Mouse (Mus musculus): Measurements from ENCODE around the gene Rab3a. TPM values are rescaled to one million over a fixed set of nuclear protein-coding genes. Genes with fewer than 3 reads are reported as not detected.

The Rab3a gene
- polyA plus RNA-seq, 1 experiment from 2014 or later = 18.6 TPM

DNA sequence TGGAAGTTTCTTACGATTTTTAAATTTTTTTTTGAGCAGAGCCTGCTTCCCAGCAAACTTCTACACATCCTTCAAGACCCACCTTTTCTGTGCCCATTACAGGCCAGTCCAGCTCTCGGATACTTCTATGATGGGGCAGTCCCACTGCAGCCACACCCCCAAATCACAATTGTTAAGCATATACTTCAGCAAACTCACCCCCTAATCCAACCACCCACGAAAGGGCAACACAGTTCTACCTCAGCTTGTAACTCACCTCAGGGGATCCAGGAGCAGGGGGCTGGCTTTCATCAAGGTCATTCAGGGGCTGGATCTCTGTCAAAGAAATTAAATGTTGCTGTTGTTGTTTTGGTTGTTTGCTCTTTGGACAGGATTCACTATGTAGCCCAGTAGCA, 32.6 kb downstream of the Rab3a start:
- H3K4me2 ChIP-seq = peak overlapping the region; percentile 41
- no peak overlapping the region for H3K9ac ChIP-seq
- no peaks in the 10 kb centered on the region for H3K27me3 ChIP-seq
- peaks cover 44% of the 10 kb centered on the region for H3K4me1 ChIP-seq
- no peak for ATAC-seq (replicated peaks; ENCODE audit: low FRiP score)
- 86% methylated on average over 3 of the region's 3 CpGs for WGBS
- H3K9me3 ChIP-seq (replicated peaks) = no peaks in the 10 kb centered on the region
- H3K4me3 ChIP-seq (replicated peaks) = no peak overlapping the region
- peaks cover 72% of the 10 kb centered on the region for H3K36me3 ChIP-seq
- H3K27ac ChIP-seq = no peak overlapping the region

DNA sequence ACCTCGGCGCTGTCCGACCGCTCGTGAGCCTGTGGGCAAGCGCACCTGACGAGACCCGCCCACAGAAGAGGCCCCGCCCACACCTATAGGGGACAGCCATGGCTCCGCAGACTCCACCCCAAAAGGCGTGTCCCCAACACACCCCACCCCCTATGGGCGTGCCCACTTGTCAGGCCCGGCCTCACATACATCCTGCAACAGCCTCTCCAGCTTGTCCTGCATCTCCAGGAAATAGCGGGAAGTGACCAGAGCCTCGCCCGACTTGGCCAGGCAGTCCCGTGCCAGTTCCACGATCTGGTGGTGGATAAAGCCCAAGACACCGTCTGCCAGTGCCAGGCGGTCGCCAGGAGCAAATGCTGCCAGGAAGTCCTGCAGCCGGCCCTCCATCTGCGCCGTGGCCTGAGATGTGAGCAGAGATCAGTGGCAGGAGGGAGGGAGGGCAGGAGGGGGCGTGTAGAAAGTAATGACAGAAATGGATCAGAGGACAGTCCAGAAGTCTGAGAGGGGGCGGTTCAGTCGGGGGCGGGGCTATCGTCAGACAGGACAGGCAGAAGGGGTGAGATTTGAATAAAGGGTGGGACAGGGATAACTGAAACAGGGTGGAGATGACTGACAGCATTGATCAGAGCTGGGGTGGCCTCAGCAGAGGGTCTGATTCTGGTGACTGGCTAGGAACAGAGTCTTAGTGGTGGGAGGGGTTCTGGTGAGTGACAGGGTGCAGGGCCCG, 33.6 kb downstream of the Rab3a start:
- Histone ChIP-seq H3K9ac (peak overlapping the region; percentile 12; the same call in 1 of the 2 replicates), H3K4me2 (peak overlapping the region; percentile 41), H3K36me3 (peaks cover 63% of the 10 kb centered on the region), H3K4me1 (peaks cover 52% of the 10 kb centered on the region), H3K27ac (no peak overlapping the region), H3K4me3 (replicated peaks) (peak overlapping the region; percentile 30), H3K27me3 (no peaks in the 10 kb centered on the region), H3K9me3 (replicated peaks) (no peaks in the 10 kb centered on the region)
- ATAC-seq (replicated peaks; ENCODE audit: low FRiP score) = 0 out of 2 replicates have a peak, but pooled peaks have one; percentile 7
- 30% methylated on average over 30 of the region's 30 CpGs for WGBS

DNA sequence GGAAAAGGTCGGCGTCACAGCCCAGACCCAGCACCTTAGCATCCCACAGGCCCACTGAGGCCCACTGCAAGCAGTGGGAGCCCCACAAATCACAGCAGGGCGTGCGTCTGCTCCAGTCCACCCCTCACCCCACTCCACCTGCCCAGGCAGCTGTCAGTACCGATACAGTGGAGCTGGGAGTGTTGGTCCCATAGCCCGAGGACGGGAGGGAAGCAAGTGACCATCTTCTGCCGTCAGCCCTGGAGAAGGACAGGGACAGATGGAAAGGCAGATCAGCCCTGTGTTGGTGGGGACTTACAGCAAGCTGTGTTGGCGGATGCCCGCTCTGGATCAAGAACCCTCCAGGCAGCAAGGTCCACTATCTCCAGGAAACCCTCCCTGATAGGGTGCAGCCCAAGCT, 34.6 kb downstream of the Rab3a start:
- peaks cover 57% of the 10 kb centered on the region for H3K4me1 ChIP-seq
- H3K9ac ChIP-seq = no peak overlapping the region
- no peak overlapping the region for H3K4me2 ChIP-seq
- peaks cover 54% of the 10 kb centered on the region for H3K36me3 ChIP-seq
- 72% methylated on average over 10 of the region's 10 CpGs for WGBS
- no peaks in the 10 kb centered on the region for H3K9me3 ChIP-seq (replicated peaks)
- ATAC-seq (replicated peaks; ENCODE audit: low FRiP score) = no peak
- H3K27ac ChIP-seq = no peak overlapping the region
- no peaks in the 10 kb centered on the region for H3K27me3 ChIP-seq
- H3K4me3 ChIP-seq (replicated peaks) = no peak overlapping the region

DNA sequence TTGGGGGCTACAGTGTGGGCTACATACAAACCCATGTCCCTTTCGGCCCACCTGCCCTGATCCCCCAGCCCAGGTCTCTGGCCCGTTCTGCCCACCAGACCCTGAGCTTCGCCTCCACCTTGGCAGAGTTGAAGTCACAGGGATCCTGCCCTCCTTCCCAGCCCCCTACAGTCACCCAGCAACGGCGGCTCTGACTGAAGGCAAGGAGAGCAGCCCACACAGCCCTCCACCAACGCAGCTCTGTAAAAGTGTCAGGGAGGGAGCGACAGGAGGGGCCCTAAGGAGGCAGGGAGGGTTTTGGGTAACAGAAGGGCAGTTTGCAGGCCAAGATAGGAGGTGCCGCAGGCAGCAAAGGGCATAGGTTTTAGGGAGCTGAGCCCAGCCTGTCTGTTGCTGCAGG, 36.4 kb downstream of the Rab3a start:
- Histone ChIP-seq H3K4me1 (peaks cover 57% of the 10 kb centered on the region), H3K9ac (peak overlapping the region; percentile 87), H3K4me3 (replicated peaks) (peak overlapping the region; percentile 73), H3K27me3 (0 out of 2 replicates have a peak, but pooled peaks cover 5% of the 10 kb centered on the region), H3K9me3 (replicated peaks) (no peaks in the 10 kb centered on the region), H3K4me2 (peak overlapping the region; percentile 88), H3K27ac (peak overlapping the region; percentile 92), H3K36me3 (peaks cover 36% of the 10 kb centered on the region)
- ATAC-seq (replicated peaks; ENCODE audit: low FRiP score) = no peak
- WGBS = 28% methylated on average over 8 of the region's 8 CpGs

DNA sequence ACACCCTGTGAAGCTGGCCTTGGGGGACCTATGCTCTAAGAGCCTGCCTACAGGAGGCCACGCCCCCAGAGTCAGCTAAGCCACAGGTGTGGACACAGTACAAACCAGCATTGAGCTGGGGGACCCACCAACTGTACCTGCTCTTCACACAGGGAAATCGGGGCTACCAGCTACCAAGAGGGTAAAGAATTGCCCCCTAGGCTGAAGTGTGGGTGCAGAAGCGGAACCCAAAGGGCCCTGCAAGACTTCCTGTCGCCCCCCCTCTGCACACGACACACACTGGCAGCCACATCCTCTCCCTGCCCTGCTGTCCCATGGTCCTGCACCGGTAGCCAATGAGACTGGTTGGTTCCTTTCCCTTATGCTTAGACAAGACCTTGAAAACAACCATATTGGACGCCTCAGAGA, 36.8 kb downstream of the Rab3a start:
- 0 out of 2 replicates have a peak, but pooled peaks cover 10% of the 10 kb centered on the region for H3K27me3 ChIP-seq
- 47% methylated on average over 7 of the region's 7 CpGs for WGBS
- peaks cover 31% of the 10 kb centered on the region for H3K36me3 ChIP-seq
- no peaks in the 10 kb centered on the region for H3K9me3 ChIP-seq (replicated peaks)
- peaks cover 60% of the 10 kb centered on the region for H3K4me1 ChIP-seq
- peak overlapping the region; percentile 88 for H3K4me2 ChIP-seq
- H3K9ac ChIP-seq = peak overlapping the region; percentile 87
- peak overlapping the region; percentile 92 for H3K27ac ChIP-seq
- H3K4me3 ChIP-seq (replicated peaks) = peak overlapping the region; percentile 73
- ATAC-seq (replicated peaks; ENCODE audit: low FRiP score) = no peak

DNA sequence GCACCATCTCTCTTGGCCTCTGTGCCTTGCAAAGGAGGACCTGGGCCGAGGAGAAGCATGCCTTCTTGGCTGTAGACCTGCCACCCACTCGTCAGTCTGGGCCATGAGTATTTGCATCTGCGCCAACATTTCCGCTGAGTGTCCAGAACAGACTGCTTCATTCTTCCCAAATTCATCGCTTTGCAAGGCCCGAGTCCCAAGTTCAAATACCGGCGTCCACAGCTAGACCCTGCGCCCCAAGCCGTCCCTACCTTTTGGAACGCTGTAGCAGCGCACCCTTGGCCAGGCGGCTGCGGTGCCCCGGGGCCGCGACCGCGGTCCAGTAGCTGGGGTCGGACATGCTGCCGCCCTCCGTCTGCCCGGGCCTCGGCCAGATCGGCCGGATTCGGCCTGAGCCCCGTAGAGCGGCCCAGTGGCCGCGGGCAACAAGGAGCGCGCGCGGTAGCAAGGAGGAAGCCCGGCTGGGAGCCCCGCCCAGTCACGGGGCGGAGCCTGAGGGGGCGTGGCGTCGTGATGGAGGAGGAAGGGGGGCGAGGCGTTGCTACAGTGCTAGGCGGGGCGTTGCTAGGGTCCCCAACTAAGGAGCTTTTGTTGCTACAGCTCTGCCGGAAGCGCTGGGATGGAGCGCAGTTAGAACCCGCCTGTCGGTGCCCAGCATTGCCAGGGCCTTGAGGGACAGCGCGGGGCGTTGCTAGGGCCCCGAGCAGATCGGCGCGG, 37.7 kb downstream of the Rab3a start:
- peak overlapping the region; percentile 92 for H3K27ac ChIP-seq
- WGBS = 5% methylated on average over 58 of the region's 58 CpGs
- H3K27me3 ChIP-seq = 0 out of 2 replicates have a peak, but pooled peaks cover 14% of the 10 kb centered on the region
- ATAC-seq (replicated peaks; ENCODE audit: low FRiP score) = peak; percentile 82
- peak overlapping the region; percentile 87 for H3K9ac ChIP-seq
- H3K36me3 ChIP-seq = peaks cover 23% of the 10 kb centered on the region
- peaks cover 64% of the 10 kb centered on the region for H3K4me1 ChIP-seq
- peak overlapping the region; percentile 88 for H3K4me2 ChIP-seq
- no peaks in the 10 kb centered on the region for H3K9me3 ChIP-seq (replicated peaks)
- H3K4me3 ChIP-seq (replicated peaks) = peak overlapping the region; percentile 73

DNA sequence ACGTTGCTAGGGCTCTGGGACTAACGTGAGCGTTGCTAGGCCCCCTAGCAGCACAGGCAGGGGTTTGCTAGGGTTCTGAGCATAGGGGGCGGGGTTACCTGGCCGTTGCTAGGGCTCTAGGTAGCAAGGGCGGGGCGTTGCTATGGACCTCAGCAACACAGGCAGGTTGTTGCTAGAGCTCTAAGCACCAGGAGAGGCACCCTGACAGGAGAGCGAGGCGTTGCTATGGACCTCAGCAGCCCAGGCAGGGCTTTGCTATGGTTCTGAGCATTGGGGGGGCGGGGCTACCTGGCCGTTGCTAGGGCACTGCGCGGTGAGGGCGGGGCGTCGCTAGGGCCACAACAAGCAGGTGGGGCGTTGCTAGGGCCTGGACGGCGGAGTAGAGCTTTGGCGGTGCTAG, 38.2 kb downstream of the Rab3a start:
- Histone ChIP-seq H3K4me1 (peaks cover 61% of the 10 kb centered on the region), H3K4me2 (peak overlapping the region; percentile 88), H3K9ac (peak overlapping the region; percentile 87; the same call in 1 of the 2 replicates), H3K27ac (peak overlapping the region; percentile 92), H3K36me3 (peaks cover 18% of the 10 kb centered on the region; the same call in 1 of the 2 replicates), H3K9me3 (replicated peaks) (no peaks in the 10 kb centered on the region), H3K27me3 (peaks cover 17% of the 10 kb centered on the region), H3K4me3 (replicated peaks) (peak overlapping the region; percentile 73)
- peak; percentile 60 for ATAC-seq (replicated peaks; ENCODE audit: low FRiP score)
- WGBS = 0% methylated on average over 19 of the region's 20 CpGs

DNA sequence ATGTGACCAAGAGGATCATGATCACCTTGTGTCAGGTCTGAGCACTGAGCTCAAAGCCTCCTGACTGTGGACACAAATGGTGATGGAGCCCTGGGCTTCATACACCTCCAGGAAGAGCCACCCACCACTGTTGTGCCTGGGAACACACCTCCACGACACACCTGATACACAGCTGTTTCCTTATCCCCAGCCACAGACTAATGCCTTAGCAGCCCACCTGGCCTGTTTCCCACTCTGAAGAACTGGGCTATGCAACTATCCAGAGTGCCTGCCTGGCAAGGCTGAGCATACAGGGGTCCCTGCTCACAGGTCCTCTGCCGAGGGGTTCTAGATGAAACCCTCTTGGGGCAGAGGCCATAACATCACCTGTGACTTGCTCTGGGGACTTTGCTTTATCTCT, 39.7 kb downstream of the Rab3a start:
- no peak for ATAC-seq (replicated peaks; ENCODE audit: low FRiP score)
- Histone ChIP-seq H3K27me3 (peaks cover 32% of the 10 kb centered on the region), H3K36me3 (0 out of 2 replicates have a peak, but pooled peaks cover 5% of the 10 kb centered on the region), H3K9ac (no peak overlapping the region), H3K4me1 (peaks cover 56% of the 10 kb centered on the region), H3K9me3 (replicated peaks) (no peaks in the 10 kb centered on the region), H3K27ac (no peak overlapping the region), H3K4me3 (replicated peaks) (no peak overlapping the region), H3K4me2 (no peak overlapping the region)
- WGBS = 90% methylated on average over 2 of the region's 2 CpGs

DNA sequence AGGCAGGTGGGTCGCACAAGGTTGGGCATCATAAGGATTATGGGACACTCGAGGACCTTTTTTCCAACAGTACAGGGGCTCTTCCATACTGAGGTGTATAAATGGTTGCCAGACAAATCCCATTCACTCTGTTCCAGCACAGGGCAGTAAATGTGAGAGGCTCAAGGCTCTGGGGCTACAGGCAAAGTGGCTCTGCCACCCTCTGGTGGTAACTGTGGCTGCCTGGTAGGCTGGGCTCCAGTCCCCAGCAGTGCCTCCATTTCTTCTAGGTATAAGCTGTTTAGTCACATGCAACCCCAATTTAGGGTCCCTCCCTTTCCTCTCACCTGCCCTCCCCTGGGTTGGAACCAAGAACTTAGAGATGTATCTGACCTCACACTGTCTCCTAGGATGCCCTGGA, 40.9 kb downstream of the Rab3a start:
- no peak overlapping the region for H3K9ac ChIP-seq
- no peaks in the 10 kb centered on the region for H3K36me3 ChIP-seq
- peaks cover 50% of the 10 kb centered on the region for H3K4me1 ChIP-seq
- 85% methylated on average over 2 of the region's 2 CpGs for WGBS
- no peak overlapping the region for H3K27ac ChIP-seq
- peaks cover 43% of the 10 kb centered on the region for H3K27me3 ChIP-seq
- ATAC-seq (replicated peaks; ENCODE audit: low FRiP score) = no peak
- no peak overlapping the region for H3K4me3 ChIP-seq (replicated peaks)
- no peak overlapping the region for H3K4me2 ChIP-seq
- H3K9me3 ChIP-seq (replicated peaks) = no peaks in the 10 kb centered on the region

DNA sequence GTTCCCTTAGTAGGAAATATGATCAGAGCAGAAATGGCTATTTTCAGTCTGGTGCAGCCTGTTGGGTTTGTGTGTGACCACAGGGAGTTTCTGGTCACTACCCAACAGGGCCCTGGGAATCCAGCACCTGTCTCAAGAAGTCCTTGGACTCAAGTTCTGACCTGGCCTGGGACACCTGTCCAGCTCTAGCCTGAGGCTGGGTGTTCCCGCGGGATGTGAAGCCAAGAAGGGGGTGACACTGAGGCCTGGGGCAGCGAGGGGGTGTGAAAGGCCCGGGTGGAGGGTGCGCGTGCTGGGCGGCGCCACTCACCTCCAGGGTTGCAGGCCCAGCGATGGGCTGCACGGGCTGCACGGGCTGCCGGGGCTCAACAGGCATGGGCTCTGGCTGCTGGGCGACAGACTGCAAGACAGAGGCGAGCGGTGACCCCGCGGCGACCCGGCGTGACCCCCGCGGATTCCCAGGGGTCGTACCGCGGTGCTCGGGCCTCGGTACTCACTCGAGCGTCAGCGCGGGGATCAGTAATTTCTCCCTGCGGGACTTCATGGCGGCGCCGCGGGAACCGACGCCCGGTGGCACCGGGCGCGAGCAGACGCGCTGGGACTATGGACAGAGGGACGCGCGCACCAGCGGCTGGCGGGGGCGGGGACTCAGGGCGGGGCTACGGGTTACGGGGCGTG, 42.1 kb downstream of the Rab3a start:
- peak overlapping the region; percentile 62 for H3K4me3 ChIP-seq (replicated peaks)
- H3K9ac ChIP-seq = peak overlapping the region; percentile 54
- no peak overlapping the region for H3K27ac ChIP-seq
- 2% methylated on average over 54 of the region's 54 CpGs for WGBS
- peaks cover 52% of the 10 kb centered on the region for H3K27me3 ChIP-seq
- H3K9me3 ChIP-seq (replicated peaks) = no peaks in the 10 kb centered on the region
- no peaks in the 10 kb centered on the region for H3K36me3 ChIP-seq
- no peak for ATAC-seq (replicated peaks; ENCODE audit: low FRiP score)
- H3K4me2 ChIP-seq = peak overlapping the region; percentile 75
- peaks cover 45% of the 10 kb centered on the region for H3K4me1 ChIP-seq

DNA sequence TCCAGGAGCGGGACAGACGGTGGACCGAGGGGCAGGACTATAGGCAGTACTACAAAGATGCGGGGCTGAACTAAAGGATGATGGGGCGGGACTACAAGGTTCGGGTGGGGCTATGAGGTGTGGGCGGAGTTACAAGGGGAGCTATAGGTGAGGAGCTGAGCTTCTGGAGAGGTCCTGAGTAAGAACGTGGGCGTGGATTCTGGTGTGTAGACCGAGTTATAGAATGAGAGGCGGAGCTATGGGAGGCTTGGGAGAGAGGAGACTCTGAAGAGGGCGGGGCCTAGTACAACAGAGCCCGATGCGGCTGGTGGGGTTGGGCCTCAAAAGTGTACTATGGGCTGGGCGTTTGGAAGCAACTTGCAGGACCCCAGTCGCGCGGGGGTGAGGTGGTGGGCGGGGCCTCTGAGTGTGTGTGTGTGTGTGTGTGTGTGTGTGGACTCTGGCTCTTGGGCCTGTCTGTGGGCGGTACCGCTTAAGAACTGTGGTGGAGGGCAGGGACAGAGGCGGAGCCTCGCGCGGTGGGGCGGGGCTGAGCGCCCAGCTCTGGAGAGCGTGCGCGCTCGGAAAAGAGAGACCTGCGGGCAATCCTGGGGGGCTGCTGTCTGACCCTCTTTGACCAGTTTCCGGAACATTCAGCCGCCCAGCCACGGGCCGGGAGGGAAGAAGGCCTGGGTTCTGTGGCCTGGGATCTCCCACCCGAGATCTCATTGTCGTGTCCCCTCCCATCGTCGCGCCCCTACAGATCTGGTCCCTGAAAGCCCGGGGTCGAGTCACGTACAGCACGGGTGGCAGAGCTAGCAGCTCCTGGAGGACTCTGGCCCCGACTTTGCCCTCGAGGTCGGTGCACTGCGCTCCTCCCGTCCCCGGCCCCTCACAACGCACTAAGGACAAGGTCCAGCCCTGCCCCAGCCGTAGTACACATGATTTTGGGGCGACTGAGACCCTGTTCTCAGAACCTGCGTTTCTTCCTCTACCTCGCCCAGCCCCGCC, 42.9 kb downstream of the Rab3a start:
- Histone ChIP-seq H3K9ac (peak overlapping the region; percentile 39), H3K27me3 (peaks cover 60% of the 10 kb centered on the region), H3K27ac (peak overlapping the region; percentile 61), H3K4me1 (peaks cover 39% of the 10 kb centered on the region), H3K4me3 (replicated peaks) (peak overlapping the region; percentile 62), H3K36me3 (no peaks in the 10 kb centered on the region), H3K4me2 (peak overlapping the region; percentile 75), H3K9me3 (replicated peaks) (no peaks in the 10 kb centered on the region)
- WGBS = 0% methylated on average over 57 of the region's 57 CpGs
- peak; percentile 86 for ATAC-seq (replicated peaks; ENCODE audit: low FRiP score)
